Mouse (Mus musculus): ENCODE measurements around the gene Btbd19. TPM values are rescaled to one million over a fixed set of nuclear protein-coding genes. Genes with fewer than 3 reads are reported as not detected.

The Btbd19 gene
- polyA plus RNA-seq, 1 experiment from 2014 or later: 4.1 TPM

GRCm38 (mm10) chr4:117151416-117151815 lies 25.9 kb upstream of the Btbd19 start:
- DNase-seq (ENCODE audit: low spot score) (no peak), ATAC-seq (ENCODE audit: insufficient number of reproducible peaks, low FRiP score, low TSS enrichment, low read depth) (no peak)
- no peak overlapping the region for H3K4me2 ChIP-seq (ENCODE audit: low read depth, severe bottlenecking)
- WGBS: 88% methylated on average over 1 of the region's 1 CpGs
- no peaks in the 10 kb centered on the region for H3K9me3 ChIP-seq (ENCODE audit: control insufficient read depth, low read length)
- H3K27me3 ChIP-seq (ENCODE audit: control insufficient read depth, insufficient read depth, low read length): no peaks in the 10 kb centered on the region
- no peak overlapping the region for H3K9ac ChIP-seq (ENCODE audit: low read length)
- H3K4me3 ChIP-seq (ENCODE audit: low read depth, low read length): no peak overlapping the region
- H3K27ac ChIP-seq (replicated peaks; ENCODE audit: low read depth, low read length): no peak overlapping the region
- H3K36me3 ChIP-seq (ENCODE audit: control insufficient read depth, insufficient read depth, low read length): peaks cover 39% of the 10 kb centered on the region
- 0 out of 2 replicates have a peak, but pooled peaks cover 3% of the 10 kb centered on the region for H3K4me1 ChIP-seq (ENCODE audit: control insufficient read depth, insufficient read depth, low read length)

GRCm38 (mm10) chr4:117150212-117150733 lies 24.7 kb upstream of the Btbd19 start:
- ATAC-seq (ENCODE audit: insufficient number of reproducible peaks, low FRiP score, low TSS enrichment, low read depth) (no peak), DNase-seq (ENCODE audit: low spot score) (no peak)
- no peaks in the 10 kb centered on the region for H3K9me3 ChIP-seq (ENCODE audit: control insufficient read depth, low read length)
- 87% methylated on average over 6 of the region's 6 CpGs for WGBS
- H3K27ac ChIP-seq (replicated peaks; ENCODE audit: low read depth, low read length): no peak overlapping the region
- H3K4me3 ChIP-seq (ENCODE audit: low read depth, low read length): no peak overlapping the region
- no peak overlapping the region for H3K9ac ChIP-seq (ENCODE audit: low read length)
- no peaks in the 10 kb centered on the region for H3K27me3 ChIP-seq (ENCODE audit: control insufficient read depth, insufficient read depth, low read length)
- H3K4me2 ChIP-seq (ENCODE audit: low read depth, severe bottlenecking): no peak overlapping the region
- H3K36me3 ChIP-seq (ENCODE audit: control insufficient read depth, insufficient read depth, low read length): peaks cover 39% of the 10 kb centered on the region
- 0 out of 2 replicates have a peak, but pooled peaks cover 3% of the 10 kb centered on the region for H3K4me1 ChIP-seq (ENCODE audit: control insufficient read depth, insufficient read depth, low read length)

- Histone ChIP-seq H3K4me2 (ENCODE audit: low read depth, severe bottlenecking) (no peak overlapping the region), H3K9me3 (ENCODE audit: control insufficient read depth, low read length) (no peaks in the 10 kb centered on the region), H3K4me3 (ENCODE audit: low read depth, low read length) (no peak overlapping the region), H3K4me1 (ENCODE audit: control insufficient read depth, insufficient read depth, low read length) (no peaks in the 10 kb centered on the region), H3K27ac (replicated peaks; ENCODE audit: low read depth, low read length) (no peak overlapping the region), H3K9ac (ENCODE audit: low read length) (no peak overlapping the region), H3K27me3 (ENCODE audit: control insufficient read depth, insufficient read depth, low read length) (no peaks in the 10 kb centered on the region), H3K36me3 (ENCODE audit: control insufficient read depth, insufficient read depth, low read length) (peaks cover 37% of the 10 kb centered on the region)
- no peak for DNase-seq (ENCODE audit: low spot score)
- 73% methylated on average over 6 of the region's 6 CpGs for WGBS
- no peak for ATAC-seq (ENCODE audit: insufficient number of reproducible peaks, low FRiP score, low TSS enrichment, low read depth)
These were observed 24.0 kb upstream of the Btbd19 start for GRCm38 (mm10) chr4:117149291-117150211.

GRCm38 (mm10) chr4:117148815-117149214 lies 23.3 kb upstream of the Btbd19 start:
- 73% methylated on average over 24 of the region's 24 CpGs for WGBS
- H3K27me3 ChIP-seq (ENCODE audit: control insufficient read depth, insufficient read depth, low read length): no peaks in the 10 kb centered on the region
- no peaks in the 10 kb centered on the region for H3K4me1 ChIP-seq (ENCODE audit: control insufficient read depth, insufficient read depth, low read length)
- H3K27ac ChIP-seq (replicated peaks; ENCODE audit: low read depth, low read length): no peak overlapping the region
- no peaks in the 10 kb centered on the region for H3K9me3 ChIP-seq (ENCODE audit: control insufficient read depth, low read length)
- H3K9ac ChIP-seq (ENCODE audit: low read length): no peak overlapping the region
- no peak overlapping the region for H3K4me2 ChIP-seq (ENCODE audit: low read depth, severe bottlenecking)
- ATAC-seq (ENCODE audit: insufficient number of reproducible peaks, low FRiP score, low TSS enrichment, low read depth) (no peak), DNase-seq (ENCODE audit: low spot score) (no peak)
- H3K36me3 ChIP-seq (ENCODE audit: control insufficient read depth, insufficient read depth, low read length): peaks cover 30% of the 10 kb centered on the region
- H3K4me3 ChIP-seq (ENCODE audit: low read depth, low read length): no peak overlapping the region

GRCm38 (mm10) chr4:117148047-117148713 lies 22.7 kb upstream of the Btbd19 start:
- H3K27ac ChIP-seq (replicated peaks; ENCODE audit: low read depth, low read length): no peak overlapping the region
- peaks cover 25% of the 10 kb centered on the region for H3K36me3 ChIP-seq (ENCODE audit: control insufficient read depth, insufficient read depth, low read length)
- no peak overlapping the region for H3K4me3 ChIP-seq (ENCODE audit: low read depth, low read length)
- no peaks in the 10 kb centered on the region for H3K4me1 ChIP-seq (ENCODE audit: control insufficient read depth, insufficient read depth, low read length)
- DNase-seq (ENCODE audit: low spot score): no peak
- no peaks in the 10 kb centered on the region for H3K27me3 ChIP-seq (ENCODE audit: control insufficient read depth, insufficient read depth, low read length)
- H3K9me3 ChIP-seq (ENCODE audit: control insufficient read depth, low read length): no peaks in the 10 kb centered on the region
- no peak overlapping the region for H3K9ac ChIP-seq (ENCODE audit: low read length)
- H3K4me2 ChIP-seq (ENCODE audit: low read depth, severe bottlenecking): no peak overlapping the region
- 85% methylated on average over 18 of the region's 18 CpGs for WGBS
- no peak for ATAC-seq (ENCODE audit: insufficient number of reproducible peaks, low FRiP score, low TSS enrichment, low read depth)

- no peaks in the 10 kb centered on the region for H3K4me1 ChIP-seq (ENCODE audit: control insufficient read depth, insufficient read depth, low read length)
- no peak overlapping the region for H3K9ac ChIP-seq (ENCODE audit: low read length)
- no peaks in the 10 kb centered on the region for H3K9me3 ChIP-seq (ENCODE audit: control insufficient read depth, low read length)
- WGBS: 33% methylated on average over 15 of the region's 15 CpGs
- H3K36me3 ChIP-seq (ENCODE audit: control insufficient read depth, insufficient read depth, low read length): peaks cover 9% of the 10 kb centered on the region
- H3K27ac ChIP-seq (replicated peaks; ENCODE audit: low read depth, low read length): no peak overlapping the region
- H3K4me2 ChIP-seq (ENCODE audit: low read depth, severe bottlenecking): no peak overlapping the region
- DNase-seq (ENCODE audit: low spot score): peak; percentile 92
- no peak overlapping the region for H3K4me3 ChIP-seq (ENCODE audit: low read depth, low read length)
- no peak for ATAC-seq (ENCODE audit: insufficient number of reproducible peaks, low FRiP score, low TSS enrichment, low read depth)
- H3K27me3 ChIP-seq (ENCODE audit: control insufficient read depth, insufficient read depth, low read length): no peaks in the 10 kb centered on the region
These were observed 20.7 kb upstream of the Btbd19 start for GRCm38 (mm10) chr4:117146176-117146575.

GRCm38 (mm10) chr4:117145248-117145647 lies 19.7 kb upstream of the Btbd19 start:
- H3K4me3 ChIP-seq (ENCODE audit: low read depth, low read length): no peak overlapping the region
- DNase-seq (ENCODE audit: low spot score): no peak
- no peak for ATAC-seq (ENCODE audit: insufficient number of reproducible peaks, low FRiP score, low TSS enrichment, low read depth)
- H3K36me3 ChIP-seq (ENCODE audit: control insufficient read depth, insufficient read depth, low read length): peaks cover 2% of the 10 kb centered on the region; the same call in 1 of the 2 replicates
- 90% methylated on average over 13 of the region's 13 CpGs for WGBS
- no peaks in the 10 kb centered on the region for H3K27me3 ChIP-seq (ENCODE audit: control insufficient read depth, insufficient read depth, low read length)
- H3K4me1 ChIP-seq (ENCODE audit: control insufficient read depth, insufficient read depth, low read length): no peaks in the 10 kb centered on the region
- no peak overlapping the region for H3K9ac ChIP-seq (ENCODE audit: low read length)
- no peaks in the 10 kb centered on the region for H3K9me3 ChIP-seq (ENCODE audit: control insufficient read depth, low read length)
- H3K27ac ChIP-seq (replicated peaks; ENCODE audit: low read depth, low read length): no peak overlapping the region
- no peak overlapping the region for H3K4me2 ChIP-seq (ENCODE audit: low read depth, severe bottlenecking)

GRCm38 (mm10) chr4:117143023-117143422 lies 17.5 kb upstream of the Btbd19 start:
- Histone ChIP-seq H3K4me1 (ENCODE audit: control insufficient read depth, insufficient read depth, low read length) (no peaks in the 10 kb centered on the region), H3K27me3 (ENCODE audit: control insufficient read depth, insufficient read depth, low read length) (no peaks in the 10 kb centered on the region), H3K9me3 (ENCODE audit: control insufficient read depth, low read length) (no peaks in the 10 kb centered on the region), H3K36me3 (ENCODE audit: control insufficient read depth, insufficient read depth, low read length) (no peaks in the 10 kb centered on the region), H3K9ac (ENCODE audit: low read length) (no peak overlapping the region), H3K4me3 (ENCODE audit: low read depth, low read length) (no peak overlapping the region), H3K4me2 (ENCODE audit: low read depth, severe bottlenecking) (no peak overlapping the region), H3K27ac (replicated peaks; ENCODE audit: low read depth, low read length) (no peak overlapping the region)
- DNase-seq (ENCODE audit: low spot score): no peak
- WGBS: 59% methylated on average over 7 of the region's 7 CpGs
- no peak for ATAC-seq (ENCODE audit: insufficient number of reproducible peaks, low FRiP score, low TSS enrichment, low read depth)

Measured in limb, embryonic 11.5 days (tissue).